Mouse (Mus musculus) MEL (cell line): Measurements from ENCODE around the gene Ntn5. TPM values are rescaled to one million over a fixed set of nuclear protein-coding genes. Genes with fewer than 3 reads are reported as not detected.

Experiments used
- DNase-seq: peaks from one replicate; pipeline ENCODE4 v3.0.0; 2011; ENCODE audit warnings: low read depth, low spot score
- H3K27ac ChIP-seq: 2 replicates; pipeline ENCODE4 v1.5.1; 2012; ENCODE audit warnings: low read depth, mild to moderate bottlenecking, control low read depth, low read length, moderate library complexity; ENCODE audit not compliant: control insufficient read depth
- H3K27me3 ChIP-seq, 2 experiments: fragments of 150-350 bp in 1 of 2; sonication (generic) in 1 of 2; 2 replicates each; pipeline ENCODE4 v1.6.1; 2012; ENCODE audit warnings: low read length in 2 of 2, mild to moderate bottlenecking in 2 of 2, improper control_type of control experiment in 1 of 2, moderate library complexity in 1 of 2; ENCODE audit not compliant: insufficient read depth in 2 of 2, control insufficient read depth in 1 of 2
- H3K36me3 ChIP-seq, 2 experiments: 2 replicates each; pipeline ENCODE4 v1.6.1; 2012 to 2014; ENCODE audit warnings: low read length in 2 of 2, improper control_type of control experiment in 1 of 2, inconsistent platforms in 1 of 2, mild to moderate bottlenecking in 1 of 2; ENCODE audit not compliant: insufficient read depth in 2 of 2, control insufficient read depth in 1 of 2
- H3K4me1 ChIP-seq, 2 experiments: fragments of 150-350 bp in 1 of 2; sonication (generic) in 1 of 2; 2 replicates each; pipeline ENCODE4 v1.6.1; 2012; ENCODE audit warnings: low read length in 2 of 2, improper control_type of control experiment in 1 of 2, mild to moderate bottlenecking in 1 of 2; ENCODE audit not compliant: insufficient read depth in 2 of 2, control insufficient read depth in 1 of 2
- H3K4me3 ChIP-seq, 2 experiments: fragments of 150-350 bp in 1 of 2; sonication (generic) in 1 of 2; 2 replicates each; pipeline ENCODE4 v1.5.1; 2012; ENCODE audit warnings: low read depth in 2 of 2, low read length in 2 of 2, mild to moderate bottlenecking in 2 of 2, moderate library complexity in 2 of 2, control low read depth in 1 of 2, improper control_type of control experiment in 1 of 2; ENCODE audit not compliant: control insufficient read depth in 1 of 2, insufficient read depth in 1 of 2
- H3K79me2 ChIP-seq: 2 replicates; pipeline ENCODE4 v1.6.1; 2012; ENCODE audit warnings: mild to moderate bottlenecking, low read length, moderate library complexity; ENCODE audit not compliant: control insufficient read depth, poor library complexity, insufficient read depth
- H3K9ac ChIP-seq: 2 replicates; pipeline ENCODE4 v1.6.1; 2012; ENCODE audit warnings: low read depth, mild to moderate bottlenecking, control low read depth, low read length, moderate library complexity; ENCODE audit not compliant: control insufficient read depth, poor library complexity, severe bottlenecking
- H3K9me3 ChIP-seq: fragments of 150-350 bp; sonication (generic); replicated peaks from 2 replicates; pipeline ENCODE4 v1.6.1; 2012; ENCODE audit warnings: mild to moderate bottlenecking, low read length, improper control_type of control experiment, moderate library complexity; ENCODE audit not compliant: insufficient read depth
- BHLHE40 ChIP-seq: IDR thresholded peaks from 2 replicates; pipeline ENCODE4 v1.6.1; 2012; ENCODE audit warnings: low read depth, mild to moderate bottlenecking, inconsistent platforms, low read length, improper control_type of control experiment, borderline replicate concordance
- ELF1 ChIP-seq: IDR thresholded peaks from 2 replicates; pipeline ENCODE4 v1.6.1; 2014; ENCODE audit warnings: low read depth, mild to moderate bottlenecking, inconsistent platforms, low read length, improper control_type of control experiment, moderate library complexity
- MAX ChIP-seq: IDR thresholded peaks from 2 replicates; pipeline ENCODE4 v1.6.1; 2011; ENCODE audit warnings: low read length, improper control_type of control experiment
- MYC ChIP-seq: IDR thresholded peaks from 2 replicates; pipeline ENCODE4 v1.6.1; 2011; ENCODE audit warnings: low read depth, mild to moderate bottlenecking, low read length, improper control_type of control experiment, moderate library complexity
- POLR2A ChIP-seq, 2 experiments: IDR thresholded peaks; 2 replicates each; pipeline ENCODE4 v1.6.1; 2011 to 2012; ENCODE audit warnings: low read length in 2 of 2, mild to moderate bottlenecking in 2 of 2, control low read depth in 1 of 2, improper control_type of control experiment in 1 of 2, low read depth in 1 of 2, moderate library complexity in 1 of 2; ENCODE audit not compliant: control insufficient read depth in 1 of 2, insufficient read depth in 1 of 2, poor library complexity in 1 of 2
- POLR2AphosphoS2 ChIP-seq: IDR thresholded peaks from 2 replicates; pipeline ENCODE4 v1.6.1; 2011; ENCODE audit warnings: low read length, improper control_type of control experiment
- POLR2AphosphoS5 ChIP-seq: IDR thresholded peaks from 2 replicates; pipeline ENCODE4 v1.6.1; 2012; ENCODE audit warnings: low read depth, borderline replicate concordance, mild to moderate bottlenecking, inconsistent platforms, low read length, moderate library complexity, mixed read lengths
- UBTF ChIP-seq: IDR thresholded peaks from 2 replicates; pipeline ENCODE4 v1.6.1; 2012; ENCODE audit warnings: low read depth, mild to moderate bottlenecking, inconsistent platforms, low read length, improper control_type of control experiment, moderate library complexity, borderline replicate concordance; ENCODE audit not compliant: insufficient read depth
- USF1 ChIP-seq: IDR thresholded peaks from 2 replicates; pipeline ENCODE4 v1.6.1; 2014; ENCODE audit warnings: low read depth, mild to moderate bottlenecking, inconsistent platforms, low read length, improper control_type of control experiment, moderate library complexity
- USF2 ChIP-seq, 2 experiments: IDR thresholded peaks; 2 replicates each; pipeline ENCODE4 v1.6.1; 2011 to 2012; ENCODE audit warnings: improper control_type of control experiment in 2 of 2, low read length in 2 of 2, borderline replicate concordance in 1 of 2, inconsistent platforms in 1 of 2, low read depth in 1 of 2, mild to moderate bottlenecking in 1 of 2; ENCODE audit not compliant: insufficient read depth in 1 of 2
- ZMIZ1 ChIP-seq: IDR thresholded peaks from 2 replicates; pipeline ENCODE4 v1.6.1; 2012; ENCODE audit warnings: low read depth, mild to moderate bottlenecking, inconsistent platforms, low read length, improper control_type of control experiment, moderate library complexity
- polyA plus RNA-seq, 2 experiments: library from polyadenylated mRNA; stranded (reverse) in 1 of 2; unstranded in 1 of 2; fragments of >175 nt in 1 of 2; fragments of >200 nt in 1 of 2; gene quantifications; 2 replicates each; pipeline versions ENCODE4 v1.2.1 to v1.2.4; 2012; ENCODE audit warnings: low replicate concordance in 2 of 2, low read depth in 1 of 2; ENCODE audit not compliant: insufficient read length in 2 of 2, insufficient read depth in 1 of 2, missing spikeins in 1 of 2
- total RNA-seq: library from RNA; depleted of rRNA; stranded (reverse); fragments of 300-350 nt; gene quantifications from 2 replicates; pipeline ENCODE4 v1.2.3, GENCODE M21; 2012

The Ntn5 gene
- total and polyA plus RNA-seq, 3 experiments, result 0.13 TPM; not detected in 2

GRCm38 (mm10) chr7:45709677-45710355 lies 26.0 kb downstream of the Ntn5 start (continued):
- 0 out of 2 replicates have a peak, but pooled peaks have one; percentile 75 for TF ChIP-seq POLR2AphosphoS5
- no peak for TF ChIP-seq USF1
- no peak for TF ChIP-seq USF2 (IDR thresholded peaks at IDR 0.05; ENCODE audit: borderline replicate concordance in 1 of 2, insufficient read depth in 1 of 2, low read depth in 1 of 2, low read length in 2 of 2)
- TF ChIP-seq MYC, result no peak
- peak; percentile 23 to 34; a peak in 1 of 4 replicates for TF ChIP-seq POLR2A (IDR thresholded peaks at IDR 0.05; ENCODE audit: control insufficient read depth in 1 of 2, insufficient read depth in 1 of 2, low read depth in 1 of 2, low read length in 2 of 2, poor library complexity in 1 of 2)
- TF ChIP-seq ELF1, result no peak
- no peak for TF ChIP-seq UBTF

GRCm38 (mm10) chr7:45710477-45711191 lies 26.8 kb downstream of the Ntn5 start:
- Histone ChIP-seq H3K27me3 (no peaks in the 10 kb centered on the region), H3K4me1 (peaks cover 0 to 15% of the 10 kb centered on the region in 2 experiments; a peak in 2 of 4 replicates), H3K79me2 (peaks cover 15% of the 10 kb centered on the region), H3K9ac (no peak overlapping the region), H3K9me3 (no peaks in the 10 kb centered on the region), H3K27ac (no peak overlapping the region), H3K36me3 (peaks cover 0 to 5% of the 10 kb centered on the region in 2 experiments; a peak in 2 of 4 replicates), H3K4me3 (no peak overlapping the region)
- DNase-seq, result no peak
- 0 out of 2 replicates have a peak, but pooled peaks have one; percentile 68 for TF ChIP-seq ZMIZ1
- peak; percentile 42; the same call in 1 of the 2 replicates for TF ChIP-seq POLR2AphosphoS5
- 0 out of 4 replicates have a peak, but pooled peaks of 1 of the 2 experiments have one; percentile 9 for TF ChIP-seq POLR2A (IDR thresholded peaks at IDR 0.05; ENCODE audit: control insufficient read depth in 1 of 2, insufficient read depth in 1 of 2, low read depth in 1 of 2, low read length in 2 of 2, poor library complexity in 1 of 2)
- TF ChIP-seq MAX, result no peak
- 0 out of 2 replicates have a peak, but pooled peaks have one; percentile 15 for TF ChIP-seq POLR2AphosphoS2

- Histone ChIP-seq H3K9ac (no peak overlapping the region), H3K27me3 (no peaks in the 10 kb centered on the region), H3K4me1 (peaks cover 0 to 17% of the 10 kb centered on the region in 2 experiments; a peak in 2 of 4 replicates), H3K36me3 (peaks cover 0 to 5% of the 10 kb centered on the region in 2 experiments; a peak in 2 of 4 replicates), H3K79me2 (peaks cover 19% of the 10 kb centered on the region), H3K9me3 (no peaks in the 10 kb centered on the region), H3K27ac (no peak overlapping the region), H3K4me3 (no peak overlapping the region)
- no peak for TF ChIP-seq BHLHE40
- DNase-seq, result no peak
Measured at GRCm38 (mm10) chr7:45711316-45712021, 27.6 kb downstream of the Ntn5 start.
